Mouse (Mus musculus) cerebellum, adult 2 months (tissue): Measurements from ENCODE around the gene Arl4d. TPM values are rescaled to one million over a fixed set of nuclear protein-coding genes. Genes with fewer than 3 reads are reported as not detected.
A peak's percentile ranks its signal among the peaks of the same experiment; 100 is the strongest.

Source experiments
- DNase-seq, 2 experiments: peaks; one replicate each; pipeline ENCODE4 v3.0.0; 2021
- H3K27ac ChIP-seq: fragments of 200-500 bp; 2 replicates; pipeline ENCODE4 v1.5.1; 2012; ENCODE audit warnings: low read length, control low read depth, inconsistent platforms; ENCODE audit not compliant: insufficient read depth
- H3K27me3 ChIP-seq: fragments of 200-500 bp; 2 replicates; pipeline ENCODE4 v1.6.1; 2012; ENCODE audit warnings: inconsistent platforms, mild to moderate bottlenecking, low read length, moderate library complexity; ENCODE audit not compliant: control insufficient read depth, insufficient read depth
- H3K4me1 ChIP-seq: fragments of 200-500 bp; 2 replicates; pipeline ENCODE4 v1.6.1; 2011; ENCODE audit warnings: low read length; ENCODE audit not compliant: control insufficient read depth, insufficient read depth
- H3K4me3 ChIP-seq: fragments of 200-500 bp; replicated peaks from 2 replicates; pipeline ENCODE3; 2011; ENCODE audit warnings: mild to moderate bottlenecking, low read depth, low read length, control low read depth; ENCODE audit not compliant: insufficient read depth
- CTCF ChIP-seq: fragments of 200-500 bp; IDR thresholded peaks from 2 replicates; pipeline ENCODE4 v1.5.1; 2011; ENCODE audit warnings: low read depth, mild to moderate bottlenecking, control low read depth, low read length, moderate library complexity, borderline replicate concordance; ENCODE audit not compliant: insufficient read depth
- POLR2A ChIP-seq: fragments of 200-500 bp; IDR thresholded peaks from 2 replicates; pipeline ENCODE4 v1.6.1; 2011; ENCODE audit warnings: low read length, control low read depth, borderline replicate concordance; ENCODE audit not compliant: insufficient read depth
- WGBS: fragments of 180-500 bp; shearing (Covaris S2); methylation state at CpG from one replicate; pipeline ENCODE4 v1.1.7; 2018; 5-methylcytosine and 5-hydroxymethylcytosine counted together
- polyA plus RNA-seq: library from polyadenylated mRNA; depleted of rRNA; stranded (reverse); fragments of >200 nt; gene quantifications from 2 replicates; pipeline ENCODE4 v1.2.3, GENCODE M21; 2012

Arl4d gene
- polyA plus RNA-seq, 1 experiment = 14.5 TPM

- Histone ChIP-seq H3K4me3 (no peak overlapping the region), H3K27ac (no peak overlapping the region), H3K4me1 (peaks cover 10% of the 10 kb centered on the region; the same call in 1 of the 2 replicates), H3K27me3 (no peaks in the 10 kb centered on the region)
- no peak for DNase-seq
- WGBS = 42% methylated on average over 10 of the region's 10 CpGs
- TF ChIP-seq POLR2A (no peak), CTCF (no peak)
Observed at GRCm38 (mm10) chr11:101689701-101690113, 24.4 kb downstream of the Arl4d start.

DNA sequence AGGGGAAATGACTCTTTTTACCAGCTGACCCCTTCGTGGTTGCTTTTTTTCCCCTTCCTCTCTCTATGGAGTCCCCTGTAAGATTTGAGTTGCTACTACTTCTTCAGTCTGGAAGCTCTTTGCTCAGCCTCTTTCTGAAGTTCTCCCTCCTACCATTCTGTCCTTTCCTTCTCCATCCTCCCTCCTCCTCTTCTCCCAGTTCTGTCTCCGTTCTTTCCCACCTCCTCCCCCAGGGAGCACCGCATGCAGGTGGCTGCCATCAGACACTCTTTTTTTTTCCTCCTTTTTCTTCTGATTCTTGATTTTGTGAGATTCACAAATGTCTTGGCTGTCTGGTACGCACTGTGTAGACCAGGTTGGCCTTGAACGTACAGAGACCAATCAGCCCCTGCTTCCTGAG lies 25.0 kb downstream of the Arl4d start:
- Histone ChIP-seq H3K4me1 (peaks cover 10% of the 10 kb centered on the region; the same call in 1 of the 2 replicates), H3K27ac (no peak overlapping the region), H3K4me3 (no peak overlapping the region), H3K27me3 (no peaks in the 10 kb centered on the region)
- TF ChIP-seq POLR2A = no peak
- no peak for TF ChIP-seq CTCF
- DNase-seq = no peak
- 70% methylated on average over 5 of the region's 5 CpGs for WGBS

GRCm38 (mm10) chr11:101695906-101696661 lies 30.7 kb downstream of the Arl4d start:
- TF ChIP-seq POLR2A (no peak), CTCF (no peak)
- 19% methylated on average over 20 of the region's 20 CpGs for WGBS

GRCm38 (mm10) chr11:101697156-101697861 lies 32.0 kb downstream of the Arl4d start:
- 92% methylated on average over 9 of the region's 9 CpGs for WGBS
- Histone ChIP-seq H3K27ac (no peak overlapping the region), H3K27me3 (no peaks in the 10 kb centered on the region), H3K4me3 (no peak overlapping the region), H3K4me1 (peaks cover 11% of the 10 kb centered on the region)
- no peak for DNase-seq
- TF ChIP-seq POLR2A = no peak
- no peak for TF ChIP-seq CTCF

More at GRCm38 (mm10) chr11:101695906-101696661, 30.7 kb downstream of the Arl4d start:
- Histone ChIP-seq H3K27ac (no peak overlapping the region), H3K4me3 (no peak overlapping the region), H3K4me1 (peaks cover 11% of the 10 kb centered on the region), H3K27me3 (no peaks in the 10 kb centered on the region)
- no peak for DNase-seq

- H3K4me1 ChIP-seq = peaks cover 11% of the 10 kb centered on the region
- H3K4me3 ChIP-seq = no peak overlapping the region
- no peak overlapping the region for H3K27ac ChIP-seq
- no peak for DNase-seq
- H3K27me3 ChIP-seq = no peaks in the 10 kb centered on the region
- TF ChIP-seq CTCF (no peak), POLR2A (no peak)
Observed at GRCm38 (mm10) chr11:101698114-101698513, 32.8 kb downstream of the Arl4d start.

DNA sequence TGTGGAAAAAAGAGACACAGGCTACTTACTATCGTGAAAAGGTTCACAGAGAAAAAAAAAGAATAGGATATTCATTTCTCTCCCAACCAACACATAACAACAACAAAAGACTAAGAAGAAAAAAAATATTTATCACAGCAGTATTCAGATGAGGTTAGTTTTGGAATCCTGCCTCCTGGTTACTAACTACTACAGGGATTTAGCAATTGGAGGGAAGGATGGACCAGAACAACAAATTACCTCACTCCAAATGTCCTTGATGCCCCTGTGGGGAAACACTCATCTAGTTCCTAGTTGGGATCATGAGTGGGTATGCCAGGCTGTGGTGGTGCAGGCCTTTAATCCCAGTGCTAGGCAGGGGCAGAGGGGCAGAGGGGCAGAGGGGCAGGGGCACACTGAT lies 34.2 kb downstream of the Arl4d start:
- no peaks in the 10 kb centered on the region for H3K27me3 ChIP-seq
- H3K27ac ChIP-seq = no peak overlapping the region
- peaks cover 11% of the 10 kb centered on the region for H3K4me1 ChIP-seq
- no peak overlapping the region for H3K4me3 ChIP-seq
- no peak for TF ChIP-seq CTCF
- TF ChIP-seq POLR2A = no peak
- 96% methylated on average over 1 of the region's 1 CpGs for WGBS
- no peak for DNase-seq

DNA sequence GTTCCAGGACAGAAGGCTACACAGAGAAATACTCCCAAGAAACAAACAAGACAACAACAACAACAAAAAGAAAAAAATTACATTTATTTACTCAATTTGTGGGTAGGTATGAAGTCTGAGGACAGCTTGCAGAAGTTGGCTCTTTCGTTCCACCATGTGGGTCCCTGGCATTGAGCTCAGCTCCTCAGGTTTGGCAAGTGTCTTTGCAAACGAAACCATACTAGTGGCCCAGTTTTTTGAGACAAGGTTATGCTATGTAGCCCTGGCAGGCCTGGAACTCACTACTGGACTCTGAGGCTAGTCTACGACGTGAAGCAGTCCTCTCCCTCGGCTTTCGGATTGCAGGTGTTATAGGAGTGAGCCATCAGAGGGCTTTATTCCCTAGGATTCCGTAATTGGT lies 34.6 kb downstream of the Arl4d start:
- Histone ChIP-seq H3K4me3 (no peak overlapping the region), H3K27me3 (no peaks in the 10 kb centered on the region), H3K27ac (peak overlapping the region; percentile 28; the same call in 1 of the 2 replicates), H3K4me1 (peaks cover 11% of the 10 kb centered on the region)
- TF ChIP-seq CTCF = no peak
- TF ChIP-seq POLR2A = no peak
- 29% methylated on average over 7 of the region's 7 CpGs for WGBS
- DNase-seq = no peak

- peaks cover 11% of the 10 kb centered on the region for H3K4me1 ChIP-seq
- peak overlapping the region; percentile 28; the same call in 1 of the 2 replicates for H3K27ac ChIP-seq
- DNase-seq = peak; percentile 35 to 40
- no peaks in the 10 kb centered on the region for H3K27me3 ChIP-seq
- no peak overlapping the region for H3K4me3 ChIP-seq
- 5% methylated on average over 12 of the region's 12 CpGs for WGBS
- TF ChIP-seq POLR2A (no peak), CTCF (no peak)
Observed at GRCm38 (mm10) chr11:101700446-101700845, 35.1 kb downstream of the Arl4d start.
